Mouse (Mus musculus): Measurements from ENCODE around the gene Lrp4.

Gene Lrp4

GRCm38 (mm10) chr2:91453231-91454075 is 3.9 kb upstream of the Lrp4 start:
- no peak for DNase-seq (ENCODE audit: low read depth, low spot score)

GRCm38 (mm10) chr2:91454434-91454833 is 2.9 kb upstream of the Lrp4 start:
- DNase-seq (ENCODE audit: low read depth, low spot score) = no peak

DNA sequence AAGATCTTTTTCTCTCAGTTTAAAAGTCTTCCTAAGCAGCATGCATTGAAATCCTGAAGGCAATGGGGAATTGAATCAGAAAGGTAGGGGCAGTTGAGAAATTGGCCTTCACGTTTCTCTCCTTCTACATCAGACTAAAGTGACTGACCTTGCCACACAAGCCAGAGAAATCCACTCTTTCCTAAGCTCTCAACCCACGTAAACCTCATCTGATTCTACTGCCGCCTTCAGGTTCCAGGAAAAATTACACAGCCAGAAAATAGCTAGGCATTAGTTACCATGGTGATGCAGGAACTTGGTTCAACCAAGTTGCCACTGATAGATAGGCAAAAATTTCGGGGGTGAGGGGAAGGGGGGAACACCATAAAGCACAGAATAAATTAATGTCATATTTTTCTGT is 1.5 kb upstream of the Lrp4 start:
- DNase-seq (ENCODE audit: low read depth, low spot score) = no peak

DNA sequence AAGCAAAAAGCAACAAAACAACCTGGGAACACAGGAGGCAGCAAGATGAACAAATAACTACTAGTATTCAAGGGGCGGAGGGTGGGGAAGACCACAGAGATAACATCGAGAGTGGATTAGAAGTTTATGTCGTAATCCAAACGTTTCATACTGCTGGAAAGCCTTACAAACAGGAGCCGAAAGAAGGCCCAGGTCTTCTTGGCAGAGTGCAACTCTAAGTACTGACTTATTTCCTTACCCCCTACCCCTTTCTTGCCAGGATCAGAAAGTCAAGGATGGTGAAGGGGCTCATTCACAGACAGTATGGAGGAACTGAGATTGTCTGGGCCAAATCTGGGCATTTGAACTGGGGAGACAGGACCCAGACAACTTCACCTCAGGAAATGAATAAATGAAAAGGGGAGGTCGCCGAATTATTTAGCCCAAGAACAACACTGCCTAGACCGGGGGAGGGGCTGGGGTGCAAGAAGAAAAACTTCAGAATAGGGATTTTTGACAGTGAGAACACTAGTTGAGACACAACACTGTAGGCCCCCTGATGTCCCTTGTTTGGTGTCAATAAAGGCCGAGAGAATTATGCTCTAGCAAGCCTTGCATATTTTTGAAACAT is 715 bp upstream of the Lrp4 start:
- no peak for DNase-seq (ENCODE audit: low read depth, low spot score)

DNA sequence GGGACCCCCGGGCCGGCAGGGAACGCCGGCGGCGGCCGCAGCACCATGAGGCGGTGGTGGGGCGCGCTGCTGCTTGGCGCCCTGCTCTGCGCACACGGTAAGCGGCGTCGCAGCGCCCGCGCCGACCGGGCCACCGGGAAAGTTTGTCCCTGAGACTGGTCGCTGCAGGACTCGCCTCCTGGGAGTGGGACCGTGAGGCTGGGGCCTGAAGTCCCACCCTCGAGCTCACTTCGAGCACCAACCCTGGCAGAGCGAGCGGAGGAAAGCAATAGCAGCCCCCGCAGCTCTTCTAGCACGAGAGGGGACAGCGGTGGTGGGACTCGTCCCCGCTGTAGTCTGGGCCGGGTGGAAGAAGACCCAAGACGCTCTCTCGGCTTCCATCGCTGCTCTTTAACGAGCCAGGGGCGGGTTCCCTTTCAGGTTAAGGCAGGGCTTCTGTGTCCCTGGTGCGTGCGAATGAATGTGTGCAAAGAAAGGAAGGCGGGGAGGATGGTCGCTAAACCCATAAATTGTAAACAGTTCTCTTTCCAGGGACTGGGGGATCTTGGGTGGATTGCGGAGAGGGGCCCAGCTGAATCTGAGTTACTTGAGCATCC is 443 bp downstream of the Lrp4 start:
- DNase-seq (ENCODE audit: low read depth, low spot score) = no peak

- no peak for DNase-seq (ENCODE audit: low read depth, low spot score)
Measured at GRCm38 (mm10) chr2:91458252-91458672, 951 bp downstream of the Lrp4 start.

GRCm38 (mm10) chr2:91458673-91459391 is 1.5 kb downstream of the Lrp4 start:
- no peak for DNase-seq (ENCODE audit: low read depth, low spot score)

DNA sequence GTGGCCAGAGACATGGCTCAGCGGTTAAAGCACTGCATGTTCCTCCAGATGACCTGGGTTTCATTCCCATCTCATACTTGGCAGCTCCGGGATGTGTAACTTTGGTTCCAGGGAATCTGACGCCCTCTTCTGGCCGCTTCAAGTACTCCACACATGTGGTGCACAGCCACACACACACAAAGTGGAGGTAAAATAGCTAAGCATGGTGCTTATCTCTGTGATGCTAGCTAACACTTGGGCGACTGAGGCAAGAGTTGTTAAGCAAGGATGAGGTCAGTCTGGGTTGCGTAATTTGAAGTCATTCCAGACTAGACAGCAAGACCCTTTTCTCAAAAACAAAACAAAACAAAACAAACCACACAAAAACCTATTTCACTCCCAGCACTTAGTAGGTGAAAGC is 2.8 kb downstream of the Lrp4 start:
- DNase-seq (ENCODE audit: low read depth, low spot score) = no peak

DNA sequence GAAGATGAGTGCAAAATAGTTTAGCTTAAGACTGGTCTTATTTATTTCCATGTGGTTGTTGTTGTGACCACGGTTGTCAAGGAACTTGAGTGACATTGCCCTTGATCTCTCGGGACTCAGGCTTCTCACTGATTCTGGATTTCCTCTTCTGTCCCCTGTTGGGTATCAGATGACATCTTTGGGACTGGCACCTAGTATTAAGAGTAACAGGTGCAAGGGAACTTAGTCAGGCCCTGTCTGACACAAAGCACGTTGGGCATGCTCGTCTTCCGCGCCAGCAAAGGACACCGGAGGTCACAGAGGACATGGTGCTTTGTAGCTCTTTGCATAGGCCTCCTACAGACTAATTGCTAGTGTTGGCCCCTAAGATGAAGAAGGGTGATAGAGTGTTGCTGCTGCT is 3.5 kb downstream of the Lrp4 start:
- no peak for DNase-seq (ENCODE audit: low read depth, low spot score)

DNA sequence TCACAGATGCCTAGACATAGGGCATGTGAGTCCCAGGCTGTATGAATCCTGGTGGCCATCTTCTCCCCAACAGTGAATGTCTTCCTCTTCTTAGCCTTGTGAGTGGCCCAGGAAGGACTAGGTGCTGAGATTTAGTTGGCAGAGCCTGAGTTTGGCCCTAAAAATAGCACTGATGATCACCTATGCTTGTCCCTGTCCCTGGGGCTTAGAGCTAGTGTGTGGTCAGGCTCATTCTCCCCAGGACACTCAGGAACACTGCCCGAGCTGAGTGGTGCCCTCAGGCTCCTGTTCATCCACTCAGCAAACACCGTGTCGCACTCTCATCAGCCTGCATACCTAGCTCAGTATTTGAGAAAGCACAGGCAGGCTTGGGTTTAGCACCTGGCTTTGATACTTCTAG is 4.0 kb downstream of the Lrp4 start:
- DNase-seq (ENCODE audit: low read depth, low spot score) = no peak

GRCm38 (mm10) chr2:91462196-91462595 is 4.9 kb downstream of the Lrp4 start:
- DNase-seq (ENCODE audit: low read depth, low spot score) = no peak

DNA sequence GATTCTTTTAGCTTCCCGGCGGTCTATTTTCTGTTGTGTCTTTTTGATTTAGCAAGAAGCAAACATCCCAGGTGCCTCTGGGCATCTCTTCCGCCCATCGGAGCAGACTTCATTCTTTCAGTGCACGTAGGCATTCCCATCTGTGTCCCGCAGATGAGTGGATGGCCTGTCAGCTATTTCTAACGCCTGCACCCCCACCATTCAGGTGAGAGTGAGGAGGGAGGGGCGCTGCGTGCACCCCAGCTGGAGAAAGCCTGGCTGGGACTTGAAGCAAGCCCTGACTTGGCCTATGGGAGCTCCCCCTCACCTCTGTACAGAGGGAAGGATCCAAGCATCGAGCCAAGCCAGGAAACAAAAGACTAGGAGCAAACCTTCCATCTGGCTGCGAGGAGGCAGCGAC is 5.4 kb downstream of the Lrp4 start:
- DNase-seq (ENCODE audit: low read depth, low spot score) = no peak

DNA sequence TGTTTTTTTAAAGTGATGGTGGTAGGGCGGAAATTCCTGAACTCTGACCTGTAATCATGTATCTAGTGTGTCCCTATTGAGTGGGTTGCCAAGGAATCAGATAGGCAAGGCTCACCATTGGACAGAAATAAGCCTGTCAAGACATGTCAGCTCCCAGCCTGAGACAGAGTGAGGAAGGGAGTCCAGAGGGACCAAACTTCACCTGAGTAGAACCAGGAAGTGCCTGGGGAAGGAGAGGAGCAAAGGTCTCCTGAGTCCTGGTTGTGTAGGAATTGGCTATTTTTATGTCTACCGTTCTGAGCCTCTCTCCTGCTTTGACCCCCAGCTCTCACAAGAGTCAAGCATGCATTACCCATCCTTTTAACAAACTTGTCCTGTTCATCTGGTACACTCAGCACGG is 8.6 kb downstream of the Lrp4 start:
- no peak for DNase-seq (ENCODE audit: low read depth, low spot score)

DNA sequence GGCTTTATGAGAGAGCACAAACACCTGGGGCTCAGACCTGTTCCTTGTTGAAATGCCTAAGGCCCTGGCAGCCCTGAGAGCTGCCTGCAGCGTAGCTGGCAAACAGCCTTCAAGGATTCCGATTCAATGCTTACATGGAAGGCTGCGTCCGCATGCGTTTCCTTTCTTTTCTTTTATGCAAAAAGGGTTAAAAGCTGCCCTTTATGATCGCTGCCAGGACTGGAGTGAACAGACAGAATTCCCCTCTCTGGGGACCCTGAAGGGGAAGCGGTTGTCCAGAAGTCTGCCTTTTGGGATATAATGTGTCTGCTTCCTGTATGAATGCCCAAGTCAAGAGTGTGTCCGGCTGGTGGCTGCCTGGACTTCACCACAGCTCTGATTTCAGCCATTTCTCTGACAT is 10.3 kb downstream of the Lrp4 start:
- DNase-seq (ENCODE audit: low read depth, low spot score) = no peak

DNA sequence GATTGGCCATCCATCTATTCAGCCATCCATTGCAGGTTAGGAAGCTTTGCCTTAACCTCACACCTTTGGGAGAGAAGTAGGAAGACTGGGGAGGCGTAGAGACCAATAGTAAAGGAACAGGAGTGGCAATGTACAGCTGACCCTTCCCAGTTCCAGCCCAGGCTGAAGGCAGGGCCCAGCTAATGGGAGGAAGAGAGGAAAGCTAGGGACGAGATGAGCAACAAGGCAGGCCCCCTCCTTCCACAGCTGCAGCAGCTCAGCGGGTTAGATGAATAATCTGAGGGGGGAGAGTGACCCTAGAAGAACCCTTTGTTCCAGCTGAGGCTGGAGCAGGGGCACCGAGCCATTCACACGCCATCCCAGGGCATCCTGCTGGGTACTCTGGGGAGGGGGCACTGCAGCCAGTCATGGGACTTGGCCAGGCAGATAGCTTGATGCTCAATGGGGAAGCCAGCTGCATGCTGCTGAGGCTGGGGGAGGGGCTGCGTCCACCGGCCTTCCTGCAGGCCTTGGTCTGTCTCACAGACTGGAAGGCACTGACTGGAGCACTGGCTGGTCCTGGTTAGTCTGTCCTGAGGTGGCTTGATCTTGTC is 12.8 kb downstream of the Lrp4 start:
- DNase-seq (ENCODE audit: low read depth, low spot score) = no peak

DNA sequence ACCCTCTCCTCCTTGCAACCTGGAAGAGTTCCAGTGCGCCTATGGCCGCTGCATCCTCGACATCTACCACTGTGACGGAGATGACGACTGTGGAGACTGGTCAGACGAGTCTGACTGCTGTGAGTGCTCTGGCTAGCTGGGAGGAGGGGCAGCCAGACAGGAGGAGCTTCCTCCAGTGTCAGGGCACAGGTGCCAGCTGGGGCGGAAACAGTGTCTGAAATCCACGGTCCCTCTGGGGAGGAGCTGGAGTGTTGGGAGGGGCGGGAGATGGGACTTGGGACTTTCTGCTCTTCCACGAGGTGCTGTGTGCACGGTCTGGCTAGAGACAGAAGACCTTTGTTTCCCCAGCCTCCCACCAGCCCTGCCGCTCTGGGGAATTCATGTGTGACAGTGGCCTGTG is 17.0 kb downstream of the Lrp4 start:
- DNase-seq (ENCODE audit: low read depth, low spot score) = no peak

- DNase-seq (ENCODE audit: low read depth, low spot score) = no peak
Measured at GRCm38 (mm10) chr2:91475791-91476190, 18.5 kb downstream of the Lrp4 start.

DNA sequence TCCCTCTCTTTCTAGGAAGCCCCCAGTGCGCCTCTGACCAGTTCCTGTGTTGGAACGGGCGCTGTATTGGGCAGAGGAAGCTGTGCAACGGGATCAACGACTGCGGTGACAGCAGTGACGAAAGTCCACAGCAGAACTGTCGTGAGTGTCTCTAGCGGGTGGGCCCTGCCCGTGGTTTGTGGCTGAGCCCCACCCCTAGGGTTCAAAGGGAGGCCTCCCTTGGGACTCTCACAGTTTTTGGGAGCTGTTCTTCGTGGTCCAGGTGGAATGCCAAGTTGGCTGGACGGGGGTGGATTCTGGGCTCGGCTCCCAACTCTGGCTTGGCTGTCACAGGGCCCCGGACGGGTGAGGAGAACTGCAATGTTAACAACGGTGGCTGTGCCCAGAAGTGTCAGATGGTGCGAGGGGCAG is 18.9 kb downstream of the Lrp4 start:
- DNase-seq (ENCODE audit: low read depth, low spot score) = no peak

DNA sequence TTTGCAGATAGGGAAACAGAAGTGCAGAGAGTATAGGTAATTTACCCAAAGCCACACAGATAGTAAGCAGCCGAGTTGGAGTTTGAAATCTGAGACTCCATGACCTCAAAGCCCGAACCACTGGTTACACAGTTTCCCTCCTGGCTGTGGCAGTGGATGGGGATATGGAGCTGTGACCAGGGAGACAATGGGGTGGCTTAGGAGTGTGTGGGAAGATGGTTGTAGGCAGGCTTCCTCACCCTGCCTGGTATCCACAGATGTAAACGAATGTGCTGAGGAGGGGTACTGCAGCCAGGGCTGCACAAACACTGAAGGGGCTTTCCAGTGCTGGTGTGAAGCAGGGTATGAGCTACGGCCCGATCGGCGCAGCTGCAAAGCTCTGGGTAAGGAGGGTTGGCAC is 19.5 kb downstream of the Lrp4 start:
- DNase-seq (ENCODE audit: low read depth, low spot score) = no peak

DNA sequence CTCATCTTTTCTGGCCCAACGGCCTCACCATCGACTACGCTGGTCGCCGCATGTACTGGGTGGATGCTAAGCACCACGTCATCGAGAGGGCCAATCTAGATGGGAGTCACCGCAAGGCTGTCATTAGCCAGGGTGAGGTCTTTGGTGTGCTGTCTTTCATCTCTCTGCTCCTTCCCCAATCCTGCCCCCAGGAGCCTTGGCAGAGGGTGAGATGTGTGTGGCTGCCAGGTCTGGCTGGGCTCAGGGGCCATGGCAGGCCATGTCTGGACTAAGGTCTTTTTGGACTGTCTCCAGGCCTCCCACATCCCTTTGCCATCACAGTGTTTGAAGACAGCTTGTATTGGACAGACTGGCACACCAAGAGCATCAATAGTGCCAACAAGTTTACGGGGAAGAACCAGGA is 23.1 kb downstream of the Lrp4 start:
- no peak for DNase-seq (ENCODE audit: low read depth, low spot score)

GRCm38 (mm10) chr2:91480805-91481514 is 23.6 kb downstream of the Lrp4 start:
- DNase-seq (ENCODE audit: low read depth, low spot score) = no peak
